Mouse (Mus musculus): ENCODE measurements around the gene Lsamp. TPM values are rescaled to one million over a fixed set of nuclear protein-coding genes. Genes with fewer than 3 reads are reported as not detected.

Gene Lsamp
- polyA plus RNA-seq, 1 experiment from 2014 or later = 1.5 TPM

DNA sequence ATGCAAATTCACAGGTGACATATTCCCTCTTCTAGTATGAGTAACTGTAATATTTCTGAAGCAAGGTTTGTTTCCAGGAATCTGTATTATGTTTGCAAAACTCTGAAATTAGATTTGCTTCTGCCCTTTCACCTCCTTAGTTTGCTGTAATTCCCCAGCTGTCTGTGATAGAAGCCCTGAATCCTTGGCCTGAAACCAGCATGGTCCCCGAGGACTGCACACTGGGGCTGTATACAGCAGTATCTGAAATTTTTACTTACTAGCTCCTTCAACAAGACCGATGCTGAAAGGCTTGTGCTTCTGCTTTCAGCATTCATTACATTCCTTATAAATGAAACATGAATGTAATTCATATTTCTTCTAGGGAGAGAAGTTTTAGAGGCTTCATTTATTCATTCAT lies 91.4 kb downstream of the Lsamp start:
- no peak for TF ChIP-seq CTCF (IDR thresholded peaks at IDR 0.05; ENCODE audit: low read depth)
- no peak for ATAC-seq

DNA sequence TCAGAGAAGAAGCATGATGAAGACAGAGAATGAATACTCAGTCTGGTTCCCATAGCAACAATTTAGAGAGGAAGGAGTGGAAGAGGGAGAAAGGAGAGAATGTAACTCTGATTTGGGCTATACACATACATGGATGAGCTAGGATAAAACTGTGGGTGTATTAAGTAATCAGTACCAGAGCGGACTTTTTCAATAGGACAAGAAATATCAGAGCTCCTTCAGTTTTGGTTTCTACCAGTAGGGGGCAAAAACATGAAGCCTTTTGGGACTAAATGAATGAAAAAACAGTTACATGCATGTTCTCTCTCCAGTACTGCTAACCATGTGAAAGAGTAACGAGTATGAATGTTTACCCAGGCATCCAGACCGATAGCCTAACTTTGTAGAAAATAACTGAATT lies 96.1 kb downstream of the Lsamp start:
- Histone ChIP-seq H3K4me3 (ENCODE audit: low read depth, low read length) (no peak overlapping the region), H3K27me3 (replicated peaks; ENCODE audit: control insufficient read depth, insufficient read depth, low read length) (no peaks in the 10 kb centered on the region), H3K9ac (ENCODE audit: low read depth, low read length) (no peak overlapping the region), H3K9me3 (ENCODE audit: control insufficient read depth) (no peaks in the 10 kb centered on the region), H3K36me3 (ENCODE audit: control insufficient read depth, insufficient read depth) (no peaks in the 10 kb centered on the region), H3K4me1 (replicated peaks; ENCODE audit: control insufficient read depth, insufficient read depth, low read length) (no peaks in the 10 kb centered on the region), H3K27ac (ENCODE audit: low read depth, low read length) (no peak overlapping the region), H3K4me2 (replicated peaks; ENCODE audit: low read depth) (no peak overlapping the region)
- peak; percentile 29; the same call in 1 of the 2 replicates for TF ChIP-seq CTCF (IDR thresholded peaks at IDR 0.05; ENCODE audit: low read depth)
- 62% methylated on average over 3 of the region's 3 CpGs for WGBS
- no peak for ATAC-seq

More for the DNA sequence above, 91.4 kb downstream of the Lsamp start:
- Histone ChIP-seq H3K36me3 (ENCODE audit: control insufficient read depth, insufficient read depth) (no peaks in the 10 kb centered on the region), H3K9me3 (ENCODE audit: control insufficient read depth) (no peaks in the 10 kb centered on the region), H3K27me3 (replicated peaks; ENCODE audit: control insufficient read depth, insufficient read depth, low read length) (no peaks in the 10 kb centered on the region), H3K4me3 (ENCODE audit: low read depth, low read length) (no peak overlapping the region), H3K4me1 (replicated peaks; ENCODE audit: control insufficient read depth, insufficient read depth, low read length) (no peaks in the 10 kb centered on the region), H3K4me2 (replicated peaks; ENCODE audit: low read depth) (no peak overlapping the region), H3K9ac (ENCODE audit: low read depth, low read length) (no peak overlapping the region), H3K27ac (ENCODE audit: low read depth, low read length) (no peak overlapping the region)
- WGBS = 67% methylated on average over 2 of the region's 2 CpGs

DNA sequence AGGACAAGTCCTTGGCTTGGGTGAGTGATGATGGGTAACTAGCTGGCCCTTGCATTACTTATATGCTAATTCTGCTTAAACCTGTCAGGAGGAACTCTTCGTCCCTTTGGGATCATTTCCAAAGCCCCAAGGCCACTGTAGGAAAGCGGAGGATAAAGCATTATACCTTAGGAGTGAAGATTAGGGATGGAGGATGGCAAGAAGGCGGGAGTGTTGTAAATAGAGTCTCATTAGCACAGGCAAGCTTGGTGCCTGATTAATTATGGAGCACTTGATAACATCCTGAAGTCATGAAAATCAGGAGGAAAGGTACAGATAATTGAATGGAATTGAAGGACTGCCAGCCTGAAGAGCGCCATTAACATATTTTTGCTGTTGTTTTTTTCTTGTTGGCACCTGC lies 120.2 kb downstream of the Lsamp start:
- Histone ChIP-seq H3K27ac (ENCODE audit: low read depth, low read length) (no peak overlapping the region), H3K9me3 (ENCODE audit: control insufficient read depth) (no peaks in the 10 kb centered on the region), H3K9ac (ENCODE audit: low read depth, low read length) (no peak overlapping the region), H3K27me3 (replicated peaks; ENCODE audit: control insufficient read depth, insufficient read depth, low read length) (no peaks in the 10 kb centered on the region), H3K4me2 (replicated peaks; ENCODE audit: low read depth) (no peak overlapping the region), H3K4me3 (ENCODE audit: low read depth, low read length) (no peak overlapping the region), H3K4me1 (replicated peaks; ENCODE audit: control insufficient read depth, insufficient read depth, low read length) (no peaks in the 10 kb centered on the region), H3K36me3 (ENCODE audit: control insufficient read depth, insufficient read depth) (no peaks in the 10 kb centered on the region)
- TF ChIP-seq CTCF (IDR thresholded peaks at IDR 0.05; ENCODE audit: low read depth) = no peak
- no peak for ATAC-seq
- WGBS = 59% methylated on average over 4 of the region's 4 CpGs

DNA sequence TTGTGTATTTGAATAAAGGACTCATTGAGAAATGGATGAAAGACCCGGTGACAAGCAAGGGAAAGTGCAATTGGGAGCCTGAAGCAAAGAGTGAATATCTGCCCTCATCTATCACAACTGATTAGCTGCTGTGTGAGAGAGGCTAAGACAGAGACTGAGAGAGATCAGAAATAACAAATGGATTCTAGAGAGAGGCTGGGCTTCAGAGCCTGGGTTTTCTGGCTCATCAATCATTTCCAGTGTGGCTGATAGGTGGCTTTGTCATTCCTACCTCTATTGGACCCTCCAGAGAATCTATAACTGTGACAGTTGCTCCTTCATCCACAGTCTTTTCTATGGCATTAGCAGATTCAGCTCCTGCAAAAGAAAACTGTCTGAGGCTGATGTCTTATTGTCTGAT lies 198.8 kb downstream of the Lsamp start:
- ATAC-seq = no peak
- Histone ChIP-seq H3K4me2 (replicated peaks; ENCODE audit: low read depth) (no peak overlapping the region), H3K27ac (ENCODE audit: low read depth, low read length) (no peak overlapping the region), H3K4me3 (ENCODE audit: low read depth, low read length) (no peak overlapping the region), H3K27me3 (replicated peaks; ENCODE audit: control insufficient read depth, insufficient read depth, low read length) (no peaks in the 10 kb centered on the region), H3K9me3 (ENCODE audit: control insufficient read depth) (no peaks in the 10 kb centered on the region), H3K36me3 (ENCODE audit: control insufficient read depth, insufficient read depth) (no peaks in the 10 kb centered on the region), H3K9ac (ENCODE audit: low read depth, low read length) (no peak overlapping the region), H3K4me1 (replicated peaks; ENCODE audit: control insufficient read depth, insufficient read depth, low read length) (no peaks in the 10 kb centered on the region)
- 68% methylated on average over 1 of the region's 1 CpGs for WGBS
- no peak for TF ChIP-seq CTCF (IDR thresholded peaks at IDR 0.05; ENCODE audit: low read depth)

DNA sequence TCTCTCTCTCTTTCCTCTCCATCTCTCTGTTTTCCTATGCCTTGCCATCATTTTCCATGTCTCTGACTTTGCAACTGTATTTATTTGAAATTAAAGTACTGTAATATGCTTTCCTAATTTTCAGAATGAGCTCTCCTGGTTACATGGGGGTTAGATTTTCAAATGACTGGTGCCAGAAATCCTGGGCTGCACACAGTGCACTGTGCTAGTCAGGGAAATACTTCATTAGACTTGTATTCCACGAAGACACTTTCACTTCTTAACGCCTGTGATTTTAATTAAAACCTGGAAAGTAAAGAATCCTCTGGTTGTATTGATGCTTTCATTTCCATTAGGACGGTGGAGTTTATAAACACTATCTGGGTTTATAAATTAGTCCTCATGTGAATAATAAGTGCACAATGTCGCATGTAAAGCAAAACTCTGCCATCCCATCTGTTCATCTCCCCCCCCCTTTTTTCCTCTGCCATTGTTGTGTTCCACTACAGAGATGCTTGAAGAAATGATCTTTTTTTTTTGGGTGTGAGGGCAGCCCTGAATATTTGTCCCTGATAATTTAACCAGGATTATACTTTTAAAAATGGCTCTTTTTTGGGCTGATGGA lies 203.9 kb downstream of the Lsamp start:
- Histone ChIP-seq H3K4me3 (ENCODE audit: low read depth, low read length) (no peak overlapping the region), H3K4me2 (replicated peaks; ENCODE audit: low read depth) (no peak overlapping the region), H3K36me3 (ENCODE audit: control insufficient read depth, insufficient read depth) (no peaks in the 10 kb centered on the region), H3K4me1 (replicated peaks; ENCODE audit: control insufficient read depth, insufficient read depth, low read length) (no peaks in the 10 kb centered on the region), H3K27ac (ENCODE audit: low read depth, low read length) (no peak overlapping the region), H3K27me3 (replicated peaks; ENCODE audit: control insufficient read depth, insufficient read depth, low read length) (no peaks in the 10 kb centered on the region), H3K9me3 (ENCODE audit: control insufficient read depth) (no peaks in the 10 kb centered on the region), H3K9ac (ENCODE audit: low read depth, low read length) (no peak overlapping the region)
- no peak for TF ChIP-seq CTCF (IDR thresholded peaks at IDR 0.05; ENCODE audit: low read depth)
- WGBS = 61% methylated on average over 4 of the region's 4 CpGs
- no peak for ATAC-seq

DNA sequence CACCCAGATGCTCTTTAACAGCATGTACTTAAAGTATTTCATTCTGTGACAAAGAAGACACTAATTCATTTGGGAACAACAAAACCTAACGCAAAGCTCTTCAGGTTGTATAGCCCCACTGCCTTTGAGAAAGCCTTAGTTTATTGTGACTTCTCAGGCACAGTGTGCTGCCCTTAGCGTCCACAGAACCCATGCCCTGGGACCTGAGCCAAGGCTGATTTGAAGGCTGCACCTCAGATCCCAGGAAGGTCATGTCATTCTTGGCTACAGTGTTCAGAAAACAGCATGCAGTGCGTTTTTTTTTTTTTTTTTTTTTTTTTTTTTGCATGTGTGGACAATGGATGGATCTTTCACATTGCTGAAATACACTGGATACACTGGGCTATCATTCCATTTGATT lies 210.2 kb downstream of the Lsamp start:
- Histone ChIP-seq H3K27ac (ENCODE audit: low read depth, low read length) (no peak overlapping the region), H3K4me3 (ENCODE audit: low read depth, low read length) (no peak overlapping the region), H3K9ac (ENCODE audit: low read depth, low read length) (no peak overlapping the region), H3K4me1 (replicated peaks; ENCODE audit: control insufficient read depth, insufficient read depth, low read length) (no peaks in the 10 kb centered on the region), H3K9me3 (ENCODE audit: control insufficient read depth) (no peaks in the 10 kb centered on the region), H3K4me2 (replicated peaks; ENCODE audit: low read depth) (no peak overlapping the region), H3K36me3 (ENCODE audit: control insufficient read depth, insufficient read depth) (no peaks in the 10 kb centered on the region), H3K27me3 (replicated peaks; ENCODE audit: control insufficient read depth, insufficient read depth, low read length) (no peaks in the 10 kb centered on the region)
- ATAC-seq = no peak
- 49% methylated on average over 3 of the region's 3 CpGs for WGBS
- TF ChIP-seq CTCF (IDR thresholded peaks at IDR 0.05; ENCODE audit: low read depth) = no peak

DNA sequence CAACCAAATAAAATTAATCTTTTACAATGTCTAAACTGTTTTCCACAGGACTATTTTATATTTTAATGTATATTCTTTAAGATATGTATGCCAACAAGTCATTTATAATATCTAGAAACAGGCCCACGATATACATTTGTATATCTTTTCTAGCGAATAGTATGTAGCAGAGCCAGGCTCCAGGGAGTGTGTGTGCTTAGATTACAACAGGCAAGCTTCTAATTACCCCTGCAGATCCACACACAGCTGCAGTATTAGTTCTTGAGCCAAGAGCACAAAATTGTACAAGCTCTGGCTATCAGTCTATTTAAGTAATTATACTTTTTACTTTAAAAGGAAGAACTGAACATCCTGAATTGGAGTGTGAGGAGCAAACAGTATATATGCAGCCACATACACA lies 210.7 kb downstream of the Lsamp start:
- Histone ChIP-seq H3K27me3 (replicated peaks; ENCODE audit: control insufficient read depth, insufficient read depth, low read length) (no peaks in the 10 kb centered on the region), H3K9ac (ENCODE audit: low read depth, low read length) (no peak overlapping the region), H3K4me3 (ENCODE audit: low read depth, low read length) (no peak overlapping the region), H3K4me1 (replicated peaks; ENCODE audit: control insufficient read depth, insufficient read depth, low read length) (no peaks in the 10 kb centered on the region), H3K4me2 (replicated peaks; ENCODE audit: low read depth) (no peak overlapping the region), H3K36me3 (ENCODE audit: control insufficient read depth, insufficient read depth) (no peaks in the 10 kb centered on the region), H3K27ac (ENCODE audit: low read depth, low read length) (no peak overlapping the region), H3K9me3 (ENCODE audit: control insufficient read depth) (no peaks in the 10 kb centered on the region)
- no peak for ATAC-seq
- no peak for TF ChIP-seq CTCF (IDR thresholded peaks at IDR 0.05; ENCODE audit: low read depth)
- WGBS = 64% methylated on average over 2 of the region's 2 CpGs
